Mouse (Mus musculus) ES-Bruce4 (cell line): ENCODE data around the gene Cdkn2aipnl. TPM values are rescaled to one million over a fixed set of nuclear protein-coding genes. Genes with fewer than 3 reads are reported as not detected.
A peak's percentile ranks its signal among the peaks of the same experiment; 100 is the strongest.

Experiments used
- H3K27ac ChIP-seq: 2 replicates; pipeline ENCODE4 v1.5.1; 2012; ENCODE audit warnings: low read length, inconsistent platforms; ENCODE audit not compliant: insufficient read depth
- H3K27me3 ChIP-seq: 2 replicates; pipeline ENCODE4 v1.6.1; 2012; ENCODE audit warnings: mild to moderate bottlenecking, low read length, inconsistent platforms; ENCODE audit not compliant: control insufficient read depth, poor library complexity, insufficient read depth, severe bottlenecking
- H3K36me3 ChIP-seq: 2 replicates; pipeline ENCODE4 v1.6.1; 2012; ENCODE audit warnings: inconsistent platforms, mild to moderate bottlenecking, low read length, moderate library complexity; ENCODE audit not compliant: control insufficient read depth, poor library complexity, insufficient read depth, severe bottlenecking
- H3K4me1 ChIP-seq: one replicate; pipeline ENCODE4 v1.8.1; 2011; ENCODE audit warnings: low read length; ENCODE audit not compliant: control insufficient read depth, insufficient read depth
- H3K4me3 ChIP-seq: 2 replicates; pipeline ENCODE4 v1.5.1; 2011; ENCODE audit warnings: low read depth, mild to moderate bottlenecking, low read length
- H3K9ac ChIP-seq: 2 replicates; pipeline ENCODE4 v1.6.1; 2012; ENCODE audit warnings: low read depth, mild to moderate bottlenecking, inconsistent platforms; ENCODE audit not compliant: poor library complexity, severe bottlenecking
- H3K9me3 ChIP-seq: replicated peaks from 2 replicates; pipeline ENCODE4 v1.6.1; 2012; ENCODE audit warnings: mild to moderate bottlenecking, low read length, inconsistent platforms; ENCODE audit not compliant: control insufficient read depth, poor library complexity, insufficient read depth, severe bottlenecking
- CTCF ChIP-seq: IDR thresholded peaks from one replicate; pipeline ENCODE4 v1.8.1; 2011; ENCODE audit warnings: low read depth, low read length
- EP300 ChIP-seq: IDR thresholded peaks from 2 replicates; pipeline ENCODE4 v1.6.1; 2011; ENCODE audit warnings: low read depth, low read length; ENCODE audit not compliant: insufficient read depth
- POLR2A ChIP-seq: IDR thresholded peaks from one replicate; pipeline ENCODE4 v1.8.1; 2011; ENCODE audit warnings: low read length; ENCODE audit not compliant: insufficient read depth
- polyA plus RNA-seq: library from polyadenylated mRNA; stranded (reverse); fragments of >200 nt; gene quantifications from 2 replicates; pipeline ENCODE4 v1.2.4, GENCODE M21; 2011; ENCODE audit warnings: low read depth; ENCODE audit not compliant: missing spikeins, insufficient read depth, insufficient read length

The Cdkn2aipnl gene
- polyA plus RNA-seq, 1 experiment: 69.8 TPM

DNA sequence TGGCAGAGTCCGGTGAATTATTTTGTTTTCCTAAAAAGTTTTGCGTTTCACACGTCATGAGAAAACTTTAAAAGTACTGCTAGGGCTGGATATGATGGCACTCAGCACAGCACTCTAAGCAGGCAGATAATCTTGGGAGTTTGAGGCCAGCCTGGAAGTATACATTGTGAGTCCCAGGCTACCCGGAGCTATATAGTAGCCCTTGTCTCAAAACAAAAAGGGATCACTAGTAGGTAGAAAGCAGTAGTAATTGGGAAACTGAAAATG, 36.0 kb downstream of the Cdkn2aipnl start:
- TF ChIP-seq POLR2A (no peak), EP300 (no peak), CTCF (no peak)
- H3K27me3 ChIP-seq: no peaks in the 10 kb centered on the region
- H3K27ac ChIP-seq: peak overlapping the region; percentile 97
- no peaks in the 10 kb centered on the region for H3K4me1 ChIP-seq
- H3K9ac ChIP-seq: peak overlapping the region; percentile 91
- no peaks in the 10 kb centered on the region for H3K36me3 ChIP-seq
- H3K4me3 ChIP-seq: peak overlapping the region; percentile 88
- no peaks in the 10 kb centered on the region for H3K9me3 ChIP-seq

DNA sequence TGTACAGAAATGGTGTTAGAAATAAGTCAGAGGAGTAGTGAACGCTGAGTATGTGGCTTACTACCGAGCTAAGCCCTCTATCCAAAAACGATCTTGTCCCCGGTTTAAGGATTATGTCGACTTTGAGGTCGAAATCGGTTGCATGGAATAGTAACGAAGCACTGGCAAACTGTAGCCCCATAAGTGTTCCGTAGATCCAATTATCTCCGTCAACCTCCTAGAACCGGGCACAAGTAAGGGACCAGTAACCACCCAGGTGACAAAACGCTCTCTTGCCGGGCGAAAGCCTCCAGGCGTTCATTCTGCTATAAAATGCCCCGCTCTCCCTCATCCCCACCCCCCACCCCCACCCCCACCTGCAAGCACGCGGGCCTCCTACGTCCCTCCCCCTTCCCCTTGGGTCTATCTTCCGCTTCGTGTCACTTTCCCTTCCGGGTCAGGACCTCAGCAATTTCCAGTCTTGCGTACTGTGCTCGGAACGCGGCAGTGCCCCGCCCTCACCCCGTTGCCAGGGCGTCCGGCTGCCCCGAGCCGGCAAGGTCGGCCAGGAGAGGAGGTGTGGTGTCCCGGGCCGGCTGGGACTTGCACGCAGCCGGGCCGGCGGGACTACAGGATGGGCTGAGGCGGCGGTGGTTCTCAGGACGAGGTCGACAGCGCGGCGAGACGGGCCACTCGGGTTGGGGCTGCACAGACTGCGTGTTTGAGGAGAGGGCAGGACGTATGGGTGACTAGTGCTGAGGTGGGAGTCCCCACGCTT, 36.5 kb downstream of the Cdkn2aipnl start, which contains the start of gene Cdkl3:
Gene Cdkl3, plus strand, starts transcription at position 450 of the 757 bp plus-strand sequence.
- peak within 1 kb of the TSS; percentile 91 for H3K9ac ChIP-seq
- no peak for TF ChIP-seq CTCF
- peak; percentile 13 for TF ChIP-seq POLR2A
- 0 out of 2 replicates have a peak, but pooled peaks have one; percentile 9 for TF ChIP-seq EP300
- no peaks in the 10 kb centered on the region for H3K36me3 ChIP-seq
- no peaks in the 10 kb centered on the region for H3K9me3 ChIP-seq
- H3K27ac ChIP-seq: peak within 1 kb of the TSS; percentile 97
- H3K27me3 ChIP-seq: no peaks in the 10 kb centered on the region
- H3K4me3 ChIP-seq: peak within 1 kb of the TSS; percentile 88
- no peaks in the 10 kb centered on the region for H3K4me1 ChIP-seq

DNA sequence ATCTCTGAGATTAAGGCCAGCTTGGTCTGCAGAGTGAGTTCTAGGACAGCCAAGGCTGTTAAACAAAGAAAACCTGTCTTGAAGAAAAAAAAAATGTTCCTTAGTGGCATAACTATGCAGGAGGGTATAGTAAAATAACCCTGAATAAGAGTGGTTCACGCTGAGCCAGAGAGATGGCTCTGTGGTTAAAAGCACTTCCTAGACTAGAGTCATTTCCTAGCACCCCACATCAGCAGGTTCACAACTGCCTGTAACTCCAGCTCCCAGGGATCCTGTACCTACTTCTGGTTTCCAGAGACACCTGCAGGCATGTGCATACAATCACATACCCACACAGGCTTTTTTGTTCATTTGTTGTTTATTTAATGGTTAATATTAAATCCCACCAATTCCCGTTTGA, 38.1 kb downstream of the Cdkn2aipnl start:
- no peak for TF ChIP-seq EP300
- no peak for TF ChIP-seq CTCF
- no peak for TF ChIP-seq POLR2A
- Histone ChIP-seq H3K27ac (no peak overlapping the region), H3K9ac (no peak overlapping the region), H3K9me3 (no peaks in the 10 kb centered on the region), H3K4me3 (no peak overlapping the region), H3K27me3 (no peaks in the 10 kb centered on the region), H3K36me3 (no peaks in the 10 kb centered on the region), H3K4me1 (no peaks in the 10 kb centered on the region)

DNA sequence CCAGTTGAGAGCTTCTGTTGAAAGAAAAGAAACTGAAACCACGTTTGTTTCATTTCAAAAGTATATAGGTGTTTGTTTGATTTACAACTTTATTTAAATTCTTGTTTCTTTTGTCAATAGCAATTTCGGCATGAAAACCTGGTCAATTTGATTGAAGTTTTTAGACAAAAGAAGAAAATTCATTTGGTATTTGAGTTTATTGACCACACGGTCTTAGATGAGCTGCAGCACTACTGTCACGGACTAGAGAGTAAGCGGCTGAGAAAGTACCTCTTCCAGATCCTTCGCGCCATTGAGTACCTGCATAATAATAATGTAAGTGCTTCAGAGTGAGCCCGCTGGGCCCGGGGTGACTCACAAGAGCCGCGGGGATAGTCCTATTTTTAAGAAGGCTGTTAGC, 43.5 kb downstream of the Cdkn2aipnl start:
- TF ChIP-seq EP300 (no peak), POLR2A (no peak), CTCF (no peak)
- no peaks in the 10 kb centered on the region for H3K4me1 ChIP-seq
- H3K9me3 ChIP-seq: no peaks in the 10 kb centered on the region
- H3K9ac ChIP-seq: no peak overlapping the region
- no peaks in the 10 kb centered on the region for H3K27me3 ChIP-seq
- H3K27ac ChIP-seq: no peak overlapping the region
- no peaks in the 10 kb centered on the region for H3K36me3 ChIP-seq
- H3K4me3 ChIP-seq: no peak overlapping the region

DNA sequence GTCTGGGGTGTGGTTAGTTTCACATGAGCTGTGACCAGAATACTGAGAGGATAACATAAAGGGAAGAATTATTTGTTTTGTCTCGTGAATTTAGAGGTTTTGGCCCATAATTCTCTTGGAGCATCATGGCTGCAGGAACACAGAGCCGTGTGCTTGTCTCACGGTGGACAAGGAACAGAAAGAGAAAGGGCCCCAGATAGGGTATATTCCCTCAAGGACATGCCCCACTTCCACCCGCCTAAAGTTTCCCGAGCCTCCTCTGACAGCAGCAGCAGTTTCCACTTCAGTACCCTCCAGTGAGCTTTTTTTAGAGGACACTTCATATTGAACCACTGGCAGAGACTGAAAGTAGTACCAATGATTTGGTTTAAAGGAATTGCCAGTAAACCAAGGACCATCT, 44.1 kb downstream of the Cdkn2aipnl start:
- Histone ChIP-seq H3K4me1 (no peaks in the 10 kb centered on the region), H3K27me3 (no peaks in the 10 kb centered on the region), H3K9ac (no peak overlapping the region), H3K27ac (no peak overlapping the region), H3K4me3 (no peak overlapping the region), H3K36me3 (no peaks in the 10 kb centered on the region), H3K9me3 (no peaks in the 10 kb centered on the region)
- no peak for TF ChIP-seq CTCF

DNA sequence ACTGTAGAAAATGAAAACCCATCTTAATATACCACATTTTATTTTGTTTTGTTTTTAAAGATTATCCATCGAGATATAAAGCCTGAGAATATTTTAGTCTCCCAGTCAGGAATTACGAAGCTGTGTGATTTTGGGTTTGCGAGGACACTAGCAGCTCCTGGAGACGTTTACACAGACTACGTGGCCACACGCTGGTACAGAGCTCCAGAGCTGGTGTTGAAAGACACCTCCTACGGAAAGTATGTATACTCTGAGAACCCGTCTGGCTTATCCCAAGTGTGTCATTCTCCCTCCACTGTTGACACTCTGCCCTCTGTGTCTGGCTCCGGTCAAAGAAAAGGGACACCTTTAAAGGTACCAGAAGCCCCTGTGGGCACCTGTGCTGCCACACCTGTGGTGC, 50.8 kb downstream of the Cdkn2aipnl start:
- Histone ChIP-seq H3K4me3 (no peak overlapping the region), H3K36me3 (no peaks in the 10 kb centered on the region), H3K9ac (no peak overlapping the region), H3K27me3 (no peaks in the 10 kb centered on the region), H3K9me3 (no peaks in the 10 kb centered on the region), H3K27ac (no peak overlapping the region), H3K4me1 (no peaks in the 10 kb centered on the region)
- TF ChIP-seq CTCF (no peak), EP300 (no peak), POLR2A (no peak)

Other genes starting within 250 kb of the Cdkn2aipnl start
- 50.2 and 50.5 TPM in 2 replicates for gene Sec24a, start 204.0 kb upstream of the Cdkn2aipnl start, polyA plus RNA-seq
- 38.8 and 39.5 TPM in 2 replicates for gene Sar1b, start 204.0 kb upstream of the Cdkn2aipnl start, polyA plus RNA-seq
- 9.6 and 10.1 TPM in 2 replicates for gene Jade2, start 110.0 kb upstream of the Cdkn2aipnl start, polyA plus RNA-seq
- gene Ube2b, start 33.1 kb downstream of the Cdkn2aipnl start, polyA plus RNA-seq: 194 and 197 TPM in 2 replicates
- 9.6 and 12.9 TPM in 2 replicates for gene Cdkl3, start 36.6 kb downstream of the Cdkn2aipnl start, polyA plus RNA-seq
- gene Ppp2ca, start 131.0 kb downstream of the Cdkn2aipnl start, polyA plus RNA-seq: 103 TPM in 2 replicates
- gene Olfr1373, start 177.9 kb downstream of the Cdkn2aipnl start, polyA plus RNA-seq: not detected in 2 replicates
- not detected in 2 replicates for gene Olfr1371, start 246.3 kb downstream of the Cdkn2aipnl start, polyA plus RNA-seq